Mouse (Mus musculus) kidney, postnatal 14 days (tissue): ENCODE measurements around the gene Ptpn13.

ENCODE experiments used
- DNase-seq: peaks from one replicate; pipeline ENCODE4 v3.0.0; 2022; ENCODE audit warnings: mixed read lengths

The Ptpn13 gene

DNA sequence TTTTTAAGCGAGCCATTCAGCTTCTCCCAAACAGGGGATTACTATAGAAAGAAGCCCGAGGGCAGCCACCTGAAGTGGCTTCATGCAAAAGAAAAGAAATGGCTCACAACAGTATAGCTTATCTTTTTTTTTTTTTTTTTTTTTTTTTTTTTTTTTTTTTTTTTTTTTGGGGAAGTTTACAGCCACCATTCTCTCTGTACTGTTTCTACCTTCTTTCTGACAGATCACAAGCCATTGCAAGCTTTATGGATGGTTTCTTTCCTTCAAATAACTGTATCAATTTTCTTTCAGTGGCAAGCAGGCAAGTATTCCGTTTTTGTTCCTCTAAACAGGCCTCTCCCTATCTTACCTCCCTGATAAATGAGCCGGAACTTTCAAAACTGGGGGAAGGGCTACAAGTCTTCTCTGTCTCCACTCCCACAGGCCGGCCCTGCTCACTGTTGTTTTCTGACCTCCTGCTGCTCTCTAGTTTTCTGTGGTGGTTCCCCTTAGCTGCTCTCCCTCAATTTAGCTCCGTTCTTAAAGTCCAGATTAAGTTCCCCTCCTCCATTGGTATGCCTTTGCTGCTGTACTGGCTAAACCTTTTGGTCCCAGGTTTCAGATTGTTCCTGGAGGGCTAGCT is 1.6 kb upstream of the Ptpn13 start:
- peak; percentile 59 for DNase-seq

DNA sequence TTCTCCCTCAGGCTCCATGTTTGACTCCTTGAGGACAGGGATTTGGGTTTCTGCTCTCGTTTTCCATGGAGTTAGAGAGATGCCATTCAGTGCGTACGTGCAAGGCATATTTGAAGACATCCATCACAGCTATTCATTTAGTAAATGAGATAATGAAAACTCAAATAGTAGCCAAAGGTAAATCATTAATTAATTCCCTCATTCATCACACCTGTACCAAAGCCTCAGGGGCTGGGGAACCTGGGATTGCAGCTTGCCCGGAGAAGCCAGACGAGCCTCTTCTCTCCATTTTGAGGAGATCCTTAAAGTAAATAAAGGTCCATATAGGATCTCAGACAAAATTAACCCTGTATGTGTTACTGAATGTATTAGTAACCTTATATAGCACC is 1.1 kb upstream of the Ptpn13 start:
- DNase-seq: no peak

DNA sequence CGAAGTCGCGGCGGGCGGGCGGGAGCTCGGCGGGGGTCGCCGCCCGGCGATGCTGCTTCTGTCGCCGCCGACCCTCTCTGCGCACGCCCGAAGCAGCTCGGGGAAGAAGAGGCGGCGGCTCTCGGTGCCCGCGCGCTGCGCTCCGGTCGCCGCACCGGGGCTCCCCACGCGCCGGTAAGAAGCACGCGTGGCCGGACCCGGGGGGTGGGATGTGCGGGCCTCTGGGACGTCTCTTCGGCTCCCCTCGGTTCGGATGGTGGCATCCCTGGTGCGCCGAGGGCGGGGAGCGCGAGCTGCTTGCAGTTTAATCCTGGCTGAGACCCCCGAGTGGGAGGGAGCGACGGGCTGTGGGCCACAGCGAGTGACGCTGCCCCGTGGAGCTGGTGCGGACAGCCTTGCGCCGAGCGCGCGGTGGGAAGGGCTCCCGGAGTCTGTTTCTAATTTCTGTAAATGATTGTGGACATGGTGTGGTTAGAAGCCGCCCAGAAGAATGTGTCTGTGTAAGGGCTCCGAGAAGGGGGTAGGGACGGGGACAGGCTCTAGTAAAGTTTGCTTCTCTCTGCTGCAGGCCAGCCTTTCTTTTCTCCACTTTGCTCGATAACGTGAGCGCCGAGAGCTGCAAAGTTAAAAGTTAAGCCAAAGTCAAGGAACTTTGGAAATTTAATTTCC is 505 bp downstream of the Ptpn13 start:
- peak; percentile 81 for DNase-seq

DNA sequence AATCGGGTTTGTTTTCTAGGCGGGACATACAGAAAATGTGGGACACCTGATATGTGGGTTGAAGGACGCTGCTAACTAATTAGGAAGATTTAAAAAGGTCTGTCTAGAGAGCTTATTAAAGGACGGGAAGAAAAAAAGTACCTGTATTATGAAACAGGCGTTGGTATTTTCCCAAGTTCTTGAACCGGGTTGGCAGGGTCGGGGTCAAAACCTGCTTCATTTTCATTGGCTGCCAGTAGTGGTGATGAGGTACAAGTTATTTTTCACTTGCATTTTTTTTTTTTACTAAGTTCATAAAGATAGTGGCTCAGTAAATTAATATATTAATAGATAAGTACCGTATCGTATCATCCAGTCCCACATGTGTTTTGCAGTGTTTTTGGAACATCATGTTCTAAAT is 1.3 kb downstream of the Ptpn13 start:
- DNase-seq: no peak

DNA sequence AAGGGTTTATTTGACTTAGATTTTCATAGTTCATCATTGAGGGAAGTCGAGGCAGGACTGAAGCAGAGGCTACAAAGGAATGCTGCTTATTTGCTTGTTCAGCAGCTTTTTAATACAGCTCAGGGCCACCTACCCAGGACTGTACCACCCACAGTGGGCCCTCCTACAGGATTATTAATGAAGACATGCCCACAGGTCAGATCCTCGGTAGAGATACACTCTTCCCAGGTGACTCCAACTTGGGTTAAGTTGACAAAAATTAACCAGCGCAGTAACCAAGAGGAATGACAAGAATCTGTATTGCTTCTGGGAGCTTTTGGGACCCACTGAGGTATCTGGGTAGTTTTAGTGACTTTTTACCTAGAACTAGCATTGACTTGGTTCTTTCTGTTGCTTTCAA is 6.0 kb downstream of the Ptpn13 start:
- DNase-seq: no peak

DNA sequence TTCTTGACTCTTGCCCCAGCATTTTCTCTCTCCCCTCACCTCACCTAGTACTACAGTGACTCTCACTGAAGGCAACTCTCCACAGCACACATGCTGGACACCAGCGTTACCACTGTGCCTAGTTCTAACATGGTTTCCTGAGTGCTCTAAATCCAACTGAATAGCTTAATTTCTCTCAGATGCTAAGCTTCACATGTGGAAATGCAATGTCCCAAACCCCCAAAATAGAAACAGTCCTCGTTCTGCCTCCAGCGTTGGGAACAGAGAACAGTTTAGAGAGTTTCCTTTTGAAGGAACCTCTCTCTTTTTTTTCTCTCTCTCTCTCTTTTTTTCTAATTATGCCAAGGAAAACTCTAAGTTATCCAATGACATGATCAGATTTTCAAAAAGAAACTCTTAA is 6.5 kb downstream of the Ptpn13 start:
- no peak for DNase-seq

DNA sequence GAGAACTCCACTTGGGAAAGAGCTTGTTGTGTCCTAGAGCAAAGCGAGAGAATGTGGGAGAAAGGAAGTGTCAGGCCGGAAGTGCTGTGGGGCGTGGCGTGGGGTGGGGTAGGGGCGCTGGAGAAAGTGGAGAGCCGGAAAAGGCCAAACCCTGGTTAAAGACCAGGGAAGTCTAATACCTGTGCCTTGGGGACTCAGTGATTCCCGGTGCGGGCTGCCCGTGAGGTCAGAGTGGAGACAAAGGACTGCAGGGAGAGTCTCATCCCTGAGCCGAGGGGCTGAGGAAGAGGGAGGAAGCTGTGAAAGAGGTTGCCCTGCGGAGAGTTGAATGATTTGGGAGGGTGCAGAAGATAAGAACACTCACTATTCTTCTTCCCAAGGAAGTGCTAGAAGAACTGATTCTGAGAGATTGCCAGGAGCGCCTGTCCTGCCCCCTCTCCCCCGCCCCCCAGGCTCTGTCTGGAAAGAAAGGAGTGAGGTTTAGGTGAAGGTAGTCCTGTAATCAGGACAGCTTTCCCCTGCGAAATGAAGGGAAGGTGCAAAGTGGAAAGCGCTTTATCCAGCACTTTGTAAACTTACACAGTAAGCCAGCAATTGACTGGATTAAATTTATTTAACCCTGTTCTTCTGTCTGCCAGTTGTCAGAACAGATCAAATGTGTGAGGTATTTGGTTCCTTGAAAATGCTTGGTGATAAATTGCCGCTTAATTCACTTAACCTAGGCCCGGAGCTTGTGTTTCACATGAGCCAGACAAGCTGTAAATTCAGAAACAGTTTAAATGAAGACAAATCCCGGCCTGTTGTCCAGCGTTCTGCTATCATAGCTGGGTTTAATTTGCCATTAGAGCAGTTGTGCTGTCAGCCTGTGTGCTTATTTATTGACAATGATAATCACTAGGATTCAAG is 11.3 kb downstream of the Ptpn13 start:
- DNase-seq: peak; percentile 54

DNA sequence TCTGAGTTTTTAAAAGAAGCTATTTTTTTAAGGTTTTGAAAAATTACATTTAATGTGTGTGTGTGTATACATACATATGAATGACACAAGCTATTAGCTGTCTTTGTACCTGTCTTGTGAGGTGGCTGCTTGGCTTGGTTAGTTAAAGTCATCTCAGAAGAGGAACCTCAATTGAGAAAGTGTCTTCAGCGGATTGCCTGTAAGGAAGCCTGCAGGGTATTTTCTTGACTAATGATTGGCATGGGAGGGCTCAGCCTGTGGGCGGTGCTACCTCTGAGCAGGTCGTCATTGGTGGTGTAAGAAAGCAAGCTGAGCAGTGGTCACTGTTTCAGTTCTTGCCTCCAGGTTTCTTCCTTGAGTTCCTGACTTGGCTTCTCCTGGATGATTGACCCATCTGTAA is 12.7 kb downstream of the Ptpn13 start:
- no peak for DNase-seq

DNA sequence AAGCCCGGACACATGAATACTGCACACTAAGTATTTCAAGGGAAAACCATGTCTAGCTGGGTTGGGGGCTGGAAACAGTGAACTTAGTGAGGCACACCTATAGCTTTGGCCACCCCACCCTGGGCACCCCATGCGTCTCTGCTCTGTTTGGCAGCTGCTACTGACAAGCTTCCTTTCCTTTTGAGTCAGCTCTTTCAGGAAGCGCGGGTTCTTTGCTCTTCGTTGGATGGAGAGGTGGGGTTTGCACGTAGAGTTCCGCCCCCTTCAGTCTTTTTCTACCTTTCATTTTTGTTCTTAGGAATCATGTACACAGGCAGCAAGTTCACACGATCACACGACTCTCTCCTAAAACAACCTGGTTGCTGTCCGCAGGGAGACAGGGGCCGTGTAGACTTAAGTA is 14.2 kb downstream of the Ptpn13 start:
- no peak for DNase-seq

DNA sequence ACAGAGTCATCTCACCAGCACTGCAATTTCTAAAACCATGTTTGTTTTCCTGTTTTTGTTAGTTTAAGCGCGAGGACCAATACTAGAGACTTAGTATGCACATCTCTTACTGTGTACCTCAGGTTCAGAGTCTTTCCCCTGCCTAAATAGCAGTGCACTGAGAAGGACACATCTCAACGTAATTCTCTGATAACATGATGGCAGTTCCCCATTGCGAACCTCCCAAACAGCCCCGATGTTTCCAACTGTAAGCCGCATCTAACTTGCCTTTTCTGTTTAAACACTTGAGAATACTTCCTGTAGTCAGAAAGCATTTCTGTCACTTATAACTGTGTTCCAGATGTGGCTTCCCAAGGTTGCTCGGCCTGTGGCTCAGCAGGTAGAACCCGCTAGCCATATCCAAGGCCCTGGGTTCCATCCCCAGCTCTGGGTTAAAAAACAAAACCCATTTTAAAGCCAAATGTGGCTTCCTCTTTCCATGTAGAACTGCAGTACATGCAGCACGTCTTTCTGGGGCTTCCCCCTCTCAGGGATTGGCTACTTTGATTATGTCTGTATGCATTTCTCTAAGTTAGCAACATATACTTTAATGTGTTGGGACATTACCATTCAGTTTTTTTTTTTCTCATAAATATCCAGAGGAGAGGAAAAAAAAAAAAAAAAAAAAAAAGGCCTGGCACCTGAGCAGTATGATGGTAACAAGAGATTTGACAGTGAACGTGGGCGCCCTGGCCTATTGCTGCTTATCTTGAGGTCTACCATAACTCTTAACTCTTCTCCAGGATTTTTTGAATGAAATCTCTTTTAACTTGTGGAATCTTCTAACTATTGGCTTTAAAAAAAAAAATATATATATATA is 15.7 kb downstream of the Ptpn13 start:
- DNase-seq: no peak

DNA sequence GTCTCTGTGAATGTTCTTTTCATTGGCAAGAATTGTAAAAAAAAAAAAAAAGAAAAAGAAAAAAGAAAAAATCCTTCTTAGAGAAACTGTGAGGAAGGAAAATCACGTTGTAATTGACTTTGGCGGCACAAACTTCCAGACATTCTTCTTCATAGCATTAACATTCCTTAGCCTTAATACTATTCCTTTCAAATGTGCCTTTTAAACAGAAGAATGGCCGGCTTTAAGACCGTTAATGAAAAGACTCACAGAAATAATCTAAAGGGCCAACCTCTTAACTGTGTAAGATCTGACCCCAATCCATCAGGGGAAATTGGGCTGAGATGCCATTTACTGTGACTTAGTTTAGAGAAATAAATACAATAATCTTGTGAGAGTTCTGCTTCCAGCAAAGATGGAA is 16.7 kb downstream of the Ptpn13 start:
- DNase-seq: no peak

DNA sequence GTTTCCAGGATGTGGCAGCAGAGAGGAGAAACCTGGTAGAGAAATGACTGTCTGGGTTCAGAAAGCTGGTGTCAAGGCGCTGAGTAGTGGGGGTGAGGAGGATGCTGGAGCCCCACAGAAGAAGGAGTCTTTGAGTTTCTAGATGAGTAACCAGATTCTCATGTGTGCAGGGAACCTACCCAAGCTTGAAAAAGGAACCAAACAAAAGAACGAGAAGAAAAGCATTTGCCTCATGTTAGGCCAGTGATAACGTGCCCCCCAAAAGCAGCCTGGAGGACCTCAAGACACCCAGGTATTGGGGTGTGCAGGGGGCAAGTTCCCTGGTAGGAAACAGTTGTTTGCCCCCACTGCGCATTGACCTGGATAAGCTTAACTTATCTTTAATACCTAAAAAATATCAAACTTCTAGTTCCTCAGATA is 17.3 kb downstream of the Ptpn13 start:
- no peak for DNase-seq

DNA sequence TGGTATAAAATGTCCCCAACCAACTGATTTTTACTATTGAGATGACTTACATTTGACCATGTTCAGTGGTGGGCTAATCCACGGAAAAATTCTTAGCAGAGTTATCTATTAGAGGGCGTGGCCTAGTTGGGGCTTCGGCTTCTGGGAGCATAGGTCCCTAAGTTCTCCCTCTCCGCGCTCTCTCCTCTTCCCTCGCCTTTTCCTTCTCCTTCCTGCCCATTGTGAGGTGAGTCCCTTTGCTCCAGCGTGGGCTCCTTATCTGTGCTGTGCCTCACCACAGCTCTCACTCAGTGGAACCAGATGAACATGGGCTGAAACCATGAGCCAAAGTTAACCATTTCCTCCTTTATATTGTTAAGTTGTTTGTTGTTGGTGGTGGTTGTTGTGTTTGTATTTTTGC is 17.9 kb downstream of the Ptpn13 start:
- DNase-seq: no peak

DNA sequence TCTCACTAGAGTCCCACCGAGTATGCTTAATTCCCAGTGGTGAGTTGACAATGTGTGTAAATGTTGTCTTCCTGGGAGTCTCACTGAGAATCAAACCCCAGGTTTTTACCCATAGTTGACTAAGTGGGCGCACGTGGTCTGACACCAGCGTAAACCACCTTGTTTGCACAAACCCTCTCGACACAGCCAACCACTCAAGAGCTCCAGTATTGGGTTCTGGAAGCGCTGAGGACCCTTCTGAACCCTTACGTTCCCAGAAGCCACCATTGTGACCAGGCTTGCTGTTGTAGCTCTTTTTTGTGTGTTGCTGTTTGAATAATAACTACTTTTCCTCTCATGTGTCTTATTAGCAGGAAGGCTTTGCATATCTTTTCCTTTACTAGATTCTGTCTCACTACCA is 20.4 kb downstream of the Ptpn13 start:
- no peak for DNase-seq

DNA sequence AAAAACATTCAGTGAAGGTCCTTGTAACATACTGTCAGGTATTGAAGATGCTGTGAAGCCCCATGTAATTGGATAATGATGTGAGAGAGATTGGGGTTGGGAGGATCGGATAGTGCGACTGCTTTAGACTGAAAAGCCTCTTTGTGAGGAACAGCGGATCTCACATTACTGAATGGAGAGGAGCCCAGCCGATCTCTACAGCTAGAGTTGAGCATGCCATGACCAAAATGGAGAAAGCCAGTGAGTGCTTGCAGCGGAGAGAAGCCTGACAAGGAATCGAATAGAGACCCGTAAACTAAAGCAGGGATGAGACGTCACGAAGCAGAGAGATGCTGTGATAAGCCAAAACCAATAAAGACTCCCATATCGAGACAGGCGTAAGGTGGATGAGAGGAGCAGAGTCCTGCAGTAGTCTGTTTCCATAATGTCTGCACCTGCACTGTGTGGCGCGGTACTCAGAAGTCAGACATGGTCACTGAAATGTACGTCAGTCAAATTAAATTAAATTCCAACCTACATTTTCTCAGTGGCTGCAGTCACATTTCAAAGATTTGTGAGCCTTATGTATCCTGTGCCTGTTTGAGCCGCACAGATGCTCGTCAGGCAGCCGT is 22.9 kb downstream of the Ptpn13 start:
- no peak for DNase-seq

DNA sequence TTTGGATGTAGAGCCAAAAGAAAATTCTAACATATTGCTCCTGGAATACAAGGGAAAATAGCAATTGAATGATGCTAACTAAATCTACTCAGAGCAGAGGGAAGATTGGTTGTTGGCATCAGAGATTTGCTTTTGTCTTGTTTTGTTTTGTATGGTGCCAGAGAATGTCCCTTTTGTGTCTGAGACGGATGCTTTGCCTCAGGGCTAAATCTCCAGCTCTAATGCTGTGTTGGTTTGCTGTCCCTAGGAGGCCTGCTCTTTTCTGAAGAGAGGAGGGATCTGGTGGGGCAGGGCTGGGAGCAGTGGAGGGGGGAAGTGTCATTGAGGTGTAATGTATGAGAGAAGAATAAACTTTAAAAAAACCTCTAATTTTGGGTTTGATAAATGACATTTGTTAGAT is 23.5 kb downstream of the Ptpn13 start:
- no peak for DNase-seq

DNA sequence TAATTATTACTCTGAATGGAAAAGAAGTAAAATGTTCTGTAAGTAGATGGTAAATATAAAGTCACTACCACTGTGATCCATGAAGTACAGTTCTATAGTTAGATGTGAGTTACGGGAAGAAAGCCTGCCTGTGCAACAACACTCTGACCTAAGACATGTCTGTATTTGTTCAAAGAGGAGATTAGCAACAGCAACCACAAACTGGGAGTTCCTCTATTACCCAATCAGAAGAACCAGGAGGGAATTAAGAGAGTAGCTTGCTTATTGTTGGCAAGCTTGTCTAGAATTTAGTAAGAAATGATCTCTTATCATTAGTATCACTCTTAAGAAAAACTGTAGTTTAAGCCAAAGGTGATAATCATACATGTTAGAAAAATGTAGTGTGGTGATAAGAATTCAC is 25.7 kb downstream of the Ptpn13 start:
- no peak for DNase-seq

DNA sequence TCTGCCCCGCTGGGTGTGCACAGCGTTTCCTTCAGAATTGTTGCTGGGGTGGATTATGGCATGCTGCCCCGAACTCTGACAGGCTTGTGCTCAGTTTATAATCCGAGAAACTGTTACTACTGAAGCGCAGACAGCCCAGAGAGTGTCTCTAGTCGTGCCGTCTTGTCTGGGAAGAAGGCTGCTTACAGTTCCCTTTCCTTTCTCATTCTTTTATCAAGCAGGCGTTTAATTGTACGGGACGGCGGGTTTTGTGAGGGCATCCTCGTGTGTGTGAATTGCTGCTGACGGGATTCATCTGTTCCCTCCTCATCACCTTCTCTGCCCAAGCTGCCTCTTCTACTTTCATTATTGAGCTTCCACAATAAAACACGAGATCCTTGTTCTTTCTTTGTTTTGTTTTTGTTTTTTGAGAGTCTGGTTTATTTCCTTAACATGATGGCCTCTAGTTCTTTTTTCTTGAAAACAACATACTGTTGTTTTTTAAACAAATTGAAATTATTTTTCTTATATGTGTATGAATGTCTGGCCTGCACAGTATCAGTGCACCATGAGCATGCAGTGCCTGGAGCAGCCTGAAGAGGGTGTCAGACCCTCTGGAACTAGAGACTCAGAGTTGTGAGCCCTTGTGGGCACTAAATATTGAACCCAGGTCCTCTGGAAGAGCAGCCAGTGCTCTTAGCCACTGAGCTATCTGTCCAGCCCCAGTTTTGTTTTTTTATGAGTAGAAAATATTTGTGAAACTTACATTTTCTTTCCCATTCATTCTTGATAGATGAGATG is 28.6 kb downstream of the Ptpn13 start:
- no peak for DNase-seq

DNA sequence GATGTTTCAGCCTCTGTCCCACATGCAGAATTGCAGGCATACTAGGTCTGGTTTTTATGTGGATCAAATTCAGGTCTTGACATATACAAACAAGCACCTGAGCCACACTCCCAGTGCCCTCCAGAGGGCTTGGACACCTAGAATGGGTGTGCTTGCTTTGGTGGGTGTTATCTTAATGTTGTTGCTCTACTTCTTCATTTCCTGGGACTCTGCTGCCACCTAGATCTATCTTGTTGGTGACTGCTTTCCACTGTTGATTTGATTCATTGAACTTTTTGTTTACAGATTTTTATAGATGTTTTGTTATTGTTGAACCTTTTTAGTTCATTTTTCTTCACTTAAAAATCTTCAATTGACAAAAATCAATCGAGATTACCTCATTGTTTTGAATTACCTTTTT is 31.8 kb downstream of the Ptpn13 start:
- no peak for DNase-seq

DNA sequence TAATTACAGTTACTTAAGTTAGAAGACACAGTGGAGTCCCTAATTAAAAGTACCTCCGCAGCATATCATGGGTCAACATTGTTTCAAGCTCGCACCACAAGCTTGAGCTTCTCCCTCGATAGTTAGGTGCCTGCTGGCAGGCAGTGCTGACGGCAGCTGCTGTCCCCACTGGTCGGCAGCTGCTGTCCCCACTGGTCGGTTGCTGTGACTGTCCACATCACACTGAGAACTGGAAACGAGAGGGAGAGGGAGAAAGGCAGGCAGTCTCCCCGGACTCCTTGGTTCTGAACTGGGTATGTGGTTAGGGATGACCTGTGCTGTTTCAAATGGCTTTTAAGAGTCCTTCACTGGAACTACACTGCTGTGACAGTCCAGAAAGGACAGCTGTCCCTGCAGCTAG is 33.4 kb downstream of the Ptpn13 start:
- no peak for DNase-seq

DNA sequence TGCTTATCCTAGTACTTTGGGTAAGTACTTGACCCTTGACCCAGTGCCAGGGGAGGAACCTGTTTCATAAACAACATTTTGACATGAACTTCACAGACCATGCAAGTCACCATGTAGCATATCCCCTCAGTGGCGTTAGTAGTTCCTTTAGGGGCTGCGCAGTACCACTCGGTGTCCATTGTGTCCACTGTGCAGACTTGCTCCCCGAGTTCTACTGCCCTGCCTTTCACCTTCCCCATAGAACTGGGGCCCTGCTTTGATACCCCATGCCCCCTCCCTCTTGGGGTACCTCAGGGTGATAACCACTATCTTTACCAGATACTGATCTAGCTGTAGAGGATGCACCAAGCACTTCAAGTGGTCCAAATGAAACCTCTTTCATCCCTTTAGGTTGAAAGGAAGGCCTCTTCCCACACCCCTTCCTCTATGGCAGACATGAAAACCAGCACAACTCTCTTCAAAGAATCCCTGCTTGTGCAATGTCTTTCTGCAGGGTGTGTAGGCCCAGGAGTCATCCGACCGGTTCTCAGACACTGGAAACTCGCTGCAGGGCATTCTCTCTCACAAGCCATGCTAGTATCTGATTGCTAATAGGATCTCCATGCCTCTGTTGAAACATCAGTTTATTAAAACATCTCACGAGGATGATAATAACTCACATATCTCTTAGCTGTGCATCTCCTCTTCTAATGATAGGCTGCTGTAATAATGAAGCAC is 34.1 kb downstream of the Ptpn13 start:
- no peak for DNase-seq
